In genomic region chr13:43253526-43253925, GRCm38 (mm10) we compare ENCODE assay signal across 14 mouse cellular contexts. TPM values are rescaled to one million over a fixed set of nuclear protein-coding genes. Genes with fewer than 3 reads are reported as not detected.
DNase-seq lines count a peak whose midpoint lies in the region; TF ChIP-seq lines count a peak whose summit lies in the region.
"Had no signal": no experiment of that assay in that cellular context is flagged by ENCODE, and none has a peak within 500 bp of the region (broad histone marks: within the 10 kb centered on the region; RNA-seq: fewer than 3 reads in every experiment).

No protein-coding gene starts in this region.

- H3K9ac ChIP-seq in heart, adult 2 months (ENCODE audit: low read depth, low read length), result 0 out of 2 replicates have a peak overlapping the region, but pooled peaks have one; percentile 18
- H3K9ac ChIP-seq: hindbrain, embryonic 14.5 days; liver, embryonic 14.5 days had no signal

- no peak overlapping the region for H3K4me3 ChIP-seq in heart, adult 2 months

- no peak for TF ChIP-seq EP300 in heart, adult 2 months (IDR thresholded peaks at IDR 0.05; ENCODE audit: insufficient read depth, low read depth, low read length)

- peaks cover 5% of the 10 kb centered on the region; the same call in 1 of the 2 replicates for H3K79me2 ChIP-seq in heart, adult 2 months (replicated peaks; ENCODE audit: control insufficient read depth, insufficient read depth, low read length)

- DNase-seq in heart, adult 2 months, result no peak
- DNase-seq in heart, adult 9 months (ENCODE audit: low spot score in 2 of 2), result no peak
- peak; percentile 38 for DNase-seq in ovary, adult 18-20 months (ENCODE audit: low spot score)
- no peak for DNase-seq in ovary, postnatal 10 days (ENCODE audit: low spot score)
- peak; percentile 34 for DNase-seq in kidney, adult 18-20 months
- peak; percentile 42 to 68 for DNase-seq in kidney, postnatal 4 days
- DNase-seq in cerebellum, adult 11-12 months, result no peak
- DNase-seq in urinary bladder, postnatal 14 days (ENCODE audit: low spot score), result no peak
- DNase-seq: cerebellum, postnatal 25 days; gastrocnemius, postnatal 36 days; thymus, postnatal 14 days had no signal

- no peak for TF ChIP-seq POLR2A in heart, adult 2 months (IDR thresholded peaks at IDR 0.05; ENCODE audit: insufficient read depth, low read depth, low read length)

- WGBS in heart, adult 2 months, result 21% methylated on average over 5 of the region's 5 CpGs

- peaks cover 3% of the 10 kb centered on the region; the same call in 1 of the 2 replicates for H3K36me3 ChIP-seq in heart, adult 2 months (ENCODE audit: control insufficient read depth, insufficient read depth, low read length)

- H3K4me1 ChIP-seq in heart, adult 2 months (ENCODE audit: control insufficient read depth, insufficient read depth, low read length), result peaks cover 12% of the 10 kb centered on the region

- no peaks in the 10 kb centered on the region for H3K27me3 ChIP-seq in heart, adult 2 months (ENCODE audit: control insufficient read depth, insufficient read depth, low read length)
- H3K27me3 ChIP-seq: Patski had no signal

- TF ChIP-seq CTCF in heart, adult 2 months (IDR thresholded peaks at IDR 0.05), result no peak

- peak overlapping the region; percentile 20 for H3K27ac ChIP-seq in heart, adult 2 months
- H3K27ac ChIP-seq: hindbrain, embryonic 14.5 days; liver, embryonic 14.5 days had no signal

- intact Hi-C loops in heart, adult 2 months (cut with DNase I), result no loop called here

RNA-seq across cellular contexts. Expression of gene Gfod1, which starts 50.4 kb away (rescaled TPM):
- total RNA-seq in heart, adult 2 months (2021), result 10 to 100 TPM; 33.7 to 34.1 TPM
- polyA plus RNA-seq in heart, adult 2 months (2012; rRNA removed), result 9.5 and 19.2 TPM in 2 replicates

Comparison
In these comparisons a context has a peak if more than half of its experiments do, and no peak if none do; other contexts are left out.
1. DNase-seq: peak in ovary, adult 18-20 months (single experiment), kidney, adult 18-20 months (single experiment) and kidney, postnatal 4 days (2 of 2); none in heart, adult 2 months (0 of 2), heart, adult 9 months (0 of 2), ovary, postnatal 10 days (single experiment), cerebellum, adult 11-12 months (single experiment) and urinary bladder, postnatal 14 days (single experiment).